Mouse (Mus musculus) C2C12 (cell line): Measurements from ENCODE around the gene Ank2. TPM values are rescaled to one million over a fixed set of nuclear protein-coding genes. Genes with fewer than 3 reads are reported as not detected.

ENCODE experiments used
- H3K27me3 ChIP-seq: one replicate; pipeline ENCODE4 v1.6.1; 2011; ENCODE audit not compliant: control insufficient read depth, insufficient read depth, insufficient read length
- H3K36me3 ChIP-seq: one replicate; pipeline ENCODE4 v1.6.1; 2011; ENCODE audit not compliant: control insufficient read depth, insufficient read depth
- H3K4me3 ChIP-seq: one replicate; pipeline ENCODE4 v1.5.1; 2011; ENCODE audit warnings: mild to moderate bottlenecking, control low read depth; ENCODE audit not compliant: poor library complexity, insufficient read depth, severe bottlenecking
- H3K79me2 ChIP-seq: one replicate; pipeline ENCODE4 v1.6.1; 2011; ENCODE audit not compliant: control insufficient read depth, insufficient read depth
- H3K79me3 ChIP-seq: one replicate; pipeline ENCODE4 v1.6.1; 2011; ENCODE audit warnings: low read depth, control low read depth
- H3ac ChIP-seq: one replicate; pipeline ENCODE3; 2011; ENCODE audit warnings: low read depth; ENCODE audit not compliant: control insufficient read depth, insufficient read length
- CEBPB ChIP-seq: IDR thresholded peaks from one replicate; pipeline ENCODE4 v1.6.1; 2011; ENCODE audit warnings: low read depth, mild to moderate bottlenecking, control low read depth, moderate library complexity
- CTCF ChIP-seq: IDR thresholded peaks from one replicate; pipeline ENCODE4 v1.5.1; 2011; ENCODE audit not compliant: control insufficient read depth, insufficient read depth, insufficient read length
- FOSL1 ChIP-seq: IDR thresholded peaks from one replicate; pipeline ENCODE4 v1.8.0; 2011; ENCODE audit warnings: mild to moderate bottlenecking, low read length; ENCODE audit not compliant: poor library complexity, insufficient read depth, severe bottlenecking
- MAX ChIP-seq: IDR thresholded peaks from one replicate; pipeline ENCODE4 v1.6.1; 2011; ENCODE audit warnings: mild to moderate bottlenecking, control low read depth
- MYOD1 ChIP-seq: IDR thresholded peaks from one replicate; pipeline ENCODE4 v1.6.1; 2011; ENCODE audit warnings: low read depth; ENCODE audit not compliant: control insufficient read depth, insufficient read length
- MYOG ChIP-seq: IDR thresholded peaks from one replicate; pipeline ENCODE4 v1.6.1; 2011; ENCODE audit not compliant: control insufficient read depth, insufficient read length; ENCODE audit errors: extremely low read depth
- USF1 ChIP-seq: IDR thresholded peaks from one replicate; pipeline ENCODE4 v1.6.1; 2011; ENCODE audit warnings: low read depth, mild to moderate bottlenecking, control low read depth, moderate library complexity
- polyA plus RNA-seq: library from polyadenylated mRNA; unstranded; fragments of >200 nt; fragmentation: generic; extraction: Trizol; gene quantifications from one replicate; pipeline ENCODE4 v1.2.1, GENCODE M21; 2012; ENCODE audit warnings: missing spikeins

Gene Ank2
- polyA plus RNA-seq, 1 experiment, result 3.5 TPM

DNA sequence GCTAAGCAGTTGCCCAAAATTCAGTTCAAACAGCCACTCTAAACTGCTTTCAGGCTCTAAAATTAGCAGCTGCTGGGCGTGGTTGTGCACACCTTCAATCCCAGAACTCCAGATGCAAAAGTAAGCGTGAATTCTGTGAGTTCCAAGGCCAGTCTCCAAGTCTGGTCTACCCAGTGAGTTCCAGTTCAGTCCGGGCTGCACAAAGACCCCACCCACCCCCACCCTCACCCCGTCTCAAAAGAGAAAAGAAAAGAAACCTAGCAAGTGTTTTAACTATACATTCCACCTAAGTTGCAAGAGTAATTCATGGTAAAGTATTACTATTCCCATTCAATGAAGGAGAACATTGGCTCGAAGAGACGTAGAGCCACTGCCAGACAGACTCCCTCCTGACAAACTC is 45.9 kb downstream of the Ank2 start:
- no peak for TF ChIP-seq USF1
- no peak for TF ChIP-seq MAX
- no peak for TF ChIP-seq MYOG
- no peak for TF ChIP-seq CTCF
- TF ChIP-seq MYOD1, result no peak
- TF ChIP-seq FOSL1, result no peak
- no peak for TF ChIP-seq CEBPB
- H3K36me3 ChIP-seq, result no peaks in the 10 kb centered on the region
- no peak overlapping the region for H3ac ChIP-seq
- H3K27me3 ChIP-seq, result no peaks in the 10 kb centered on the region
- H3K79me3 ChIP-seq, result no peaks in the 10 kb centered on the region
- no peak overlapping the region for H3K4me3 ChIP-seq
- H3K79me2 ChIP-seq, result no peaks in the 10 kb centered on the region

DNA sequence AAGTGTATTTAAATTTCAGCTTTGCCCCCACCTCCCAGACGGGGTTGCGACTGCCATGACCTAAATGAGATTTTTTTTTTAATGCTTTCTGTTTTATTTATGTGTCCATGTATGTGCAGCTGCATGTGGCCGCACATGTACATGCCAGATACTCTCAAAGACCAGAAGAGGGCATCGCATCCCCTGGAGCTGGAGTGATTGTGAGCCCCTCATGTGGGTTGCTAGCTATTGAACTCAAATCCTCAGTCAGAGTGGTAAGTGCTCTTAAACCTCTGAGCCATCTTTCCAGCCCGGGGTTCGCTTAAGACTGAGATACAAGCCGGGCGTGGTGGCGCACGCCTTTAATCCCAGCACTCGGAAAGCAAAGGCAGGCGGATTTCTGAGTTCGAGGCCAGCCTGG is 46.9 kb downstream of the Ank2 start:
- Histone ChIP-seq H3K36me3 (no peaks in the 10 kb centered on the region), H3K79me3 (no peaks in the 10 kb centered on the region), H3ac (no peak overlapping the region), H3K27me3 (no peaks in the 10 kb centered on the region), H3K4me3 (no peak overlapping the region), H3K79me2 (no peaks in the 10 kb centered on the region)
- TF ChIP-seq MYOD1 (no peak), CEBPB (no peak), FOSL1 (no peak), MYOG (no peak), USF1 (no peak), CTCF (no peak), MAX (no peak)

DNA sequence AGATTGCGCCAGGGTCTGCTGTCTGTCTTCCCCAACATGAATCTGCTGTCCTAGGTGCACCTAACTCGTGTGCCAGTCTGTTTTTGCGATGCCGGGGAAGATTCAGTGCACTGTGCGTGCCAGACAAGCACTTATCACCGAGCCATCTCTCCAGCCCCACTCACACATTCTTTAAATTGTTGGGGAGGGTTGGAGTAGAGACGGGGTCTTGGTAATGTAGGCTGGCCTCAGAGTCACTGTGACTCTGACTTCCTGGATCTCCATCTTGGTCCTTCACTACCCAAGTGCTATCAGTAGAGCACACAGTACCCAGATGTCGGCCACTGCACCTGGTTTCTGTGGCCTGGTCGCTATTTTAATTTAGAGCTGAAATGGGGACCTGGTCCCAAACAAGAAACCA is 47.4 kb downstream of the Ank2 start:
- H3K79me3 ChIP-seq, result no peaks in the 10 kb centered on the region
- no peaks in the 10 kb centered on the region for H3K27me3 ChIP-seq
- H3K79me2 ChIP-seq, result no peaks in the 10 kb centered on the region
- no peak for TF ChIP-seq USF1
- no peak for TF ChIP-seq CEBPB
- no peak for TF ChIP-seq FOSL1
- H3ac ChIP-seq, result no peak overlapping the region
- no peaks in the 10 kb centered on the region for H3K36me3 ChIP-seq
- no peak overlapping the region for H3K4me3 ChIP-seq

DNA sequence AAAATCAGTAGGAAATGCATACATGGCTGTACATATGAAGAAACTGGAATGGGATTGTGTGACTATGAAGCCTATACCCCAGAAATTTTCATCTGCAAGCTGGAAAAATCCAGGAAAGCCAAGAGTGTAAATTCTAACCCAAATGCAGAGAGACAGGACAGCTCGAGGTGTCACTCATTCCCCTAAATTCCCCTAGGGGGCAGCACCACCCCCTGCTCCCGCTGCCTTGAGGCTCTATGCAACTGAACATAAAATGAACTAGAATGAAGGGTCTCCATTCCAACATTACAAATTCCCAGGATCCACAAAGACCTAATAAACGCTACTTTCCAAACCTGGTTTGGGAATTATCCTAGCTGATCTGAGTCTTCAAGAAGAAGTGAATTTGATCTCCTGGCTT is 48.1 kb downstream of the Ank2 start:
- no peak overlapping the region for H3K4me3 ChIP-seq
- H3K79me3 ChIP-seq, result no peaks in the 10 kb centered on the region
- no peaks in the 10 kb centered on the region for H3K79me2 ChIP-seq
- no peaks in the 10 kb centered on the region for H3K36me3 ChIP-seq
- H3K27me3 ChIP-seq, result no peaks in the 10 kb centered on the region
- TF ChIP-seq CTCF (peak; percentile 56), MAX (no peak), CEBPB (no peak)
- no peak overlapping the region for H3ac ChIP-seq

DNA sequence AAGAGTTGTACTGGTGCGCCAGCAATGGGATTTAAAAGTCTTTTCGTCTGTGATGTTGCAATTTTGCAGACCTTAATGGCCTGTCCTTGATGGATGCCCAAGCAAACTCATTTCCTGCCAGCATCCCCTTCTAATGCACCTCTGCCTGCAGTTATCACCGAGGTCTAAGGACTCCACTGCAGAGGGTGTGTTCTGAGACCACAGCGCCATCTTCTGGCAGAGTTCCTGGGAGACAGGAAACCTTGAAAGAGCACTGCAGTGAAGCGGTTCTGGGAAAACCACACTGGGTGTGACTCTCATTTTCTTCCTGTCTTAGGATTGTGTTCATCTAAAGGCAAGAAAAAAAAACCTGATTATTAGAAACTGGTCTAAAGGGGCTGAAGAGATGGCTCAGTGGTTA is 53.0 kb downstream of the Ank2 start:
- H3ac ChIP-seq, result no peak overlapping the region
- H3K4me3 ChIP-seq, result no peak overlapping the region
- no peaks in the 10 kb centered on the region for H3K27me3 ChIP-seq
- no peaks in the 10 kb centered on the region for H3K79me2 ChIP-seq
- H3K36me3 ChIP-seq, result no peaks in the 10 kb centered on the region
- no peaks in the 10 kb centered on the region for H3K79me3 ChIP-seq
- TF ChIP-seq USF1, result no peak
- no peak for TF ChIP-seq MAX
- no peak for TF ChIP-seq CEBPB
- TF ChIP-seq FOSL1, result no peak
- peak; percentile 24 for TF ChIP-seq CTCF
- no peak for TF ChIP-seq MYOD1
- TF ChIP-seq MYOG, result no peak

DNA sequence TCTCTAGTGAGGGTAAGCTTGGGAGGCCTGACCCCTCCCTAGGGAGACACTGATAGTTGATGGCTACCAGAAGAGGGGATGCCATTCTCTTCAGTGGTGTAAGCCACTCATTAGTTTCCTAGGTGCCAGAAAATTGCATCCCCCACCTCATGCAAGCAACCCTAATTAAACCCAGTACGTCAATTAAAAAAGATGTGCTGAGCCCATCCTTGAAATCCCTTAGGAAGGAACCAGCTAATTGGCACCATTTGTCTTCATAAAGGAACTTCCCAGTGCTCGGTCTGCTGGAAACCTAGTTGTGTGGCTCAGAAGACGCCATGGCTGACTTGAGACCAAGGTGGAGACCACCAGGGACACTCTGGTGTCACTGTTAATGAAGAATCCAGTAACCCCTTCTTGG is 65.9 kb downstream of the Ank2 start:
- Histone ChIP-seq H3K27me3 (no peaks in the 10 kb centered on the region), H3ac (no peak overlapping the region), H3K4me3 (no peak overlapping the region), H3K79me2 (no peaks in the 10 kb centered on the region), H3K36me3 (no peaks in the 10 kb centered on the region), H3K79me3 (no peaks in the 10 kb centered on the region)
- TF ChIP-seq MAX, result no peak
- no peak for TF ChIP-seq MYOG
- no peak for TF ChIP-seq CEBPB
- TF ChIP-seq CTCF, result no peak

DNA sequence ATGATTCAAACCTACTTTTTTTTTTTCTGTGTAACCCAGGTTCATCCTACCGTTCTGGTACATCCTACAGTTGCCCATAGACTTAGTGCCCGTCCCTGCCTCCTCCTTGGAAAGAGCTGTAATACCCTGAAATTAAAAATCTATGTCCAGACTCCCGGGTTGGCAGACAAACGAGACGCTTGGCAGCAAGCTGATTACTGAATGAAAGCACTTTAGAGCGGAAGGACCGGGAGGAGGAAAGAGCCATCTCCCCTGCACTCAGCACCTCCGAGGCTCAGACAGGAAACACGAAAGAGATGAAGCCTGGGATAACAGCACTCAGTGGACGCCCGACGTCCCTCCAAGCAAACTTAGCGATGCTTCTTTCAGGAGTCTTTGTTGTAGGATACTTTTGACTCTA is 69.3 kb downstream of the Ank2 start:
- H3K27me3 ChIP-seq, result no peaks in the 10 kb centered on the region
- H3K79me3 ChIP-seq, result no peaks in the 10 kb centered on the region
- no peak overlapping the region for H3ac ChIP-seq
- no peaks in the 10 kb centered on the region for H3K36me3 ChIP-seq
- TF ChIP-seq MYOG (no peak), FOSL1 (no peak), MAX (no peak), MYOD1 (no peak), USF1 (no peak), CTCF (no peak), CEBPB (no peak)
- H3K4me3 ChIP-seq, result no peak overlapping the region
- H3K79me2 ChIP-seq, result no peaks in the 10 kb centered on the region
